Mouse (Mus musculus) small intestine, adult 2 months (tissue): ENCODE data around the gene Gm20219.
"Not testable (repeated sequence)": the region's sequence is repeated elsewhere in the genome, so short reads cannot be mapped to it uniquely, and the experiment has no call there.

Experiments used
- CTCF ChIP-seq: fragments of 200-500 bp; IDR thresholded peaks from 2 replicates; pipeline ENCODE4 v1.5.1; 2012; ENCODE audit warnings: low read depth, mild to moderate bottlenecking, control low read depth, inconsistent platforms, low read length, moderate library complexity, mixed read lengths; ENCODE audit not compliant: insufficient replicate concordance, insufficient read length; ENCODE audit errors: extremely low read depth
- POLR2A ChIP-seq: fragments of 200-500 bp; IDR thresholded peaks from 2 replicates; pipeline ENCODE4 v1.6.1; 2012; ENCODE audit warnings: low read depth, mild to moderate bottlenecking, control low read depth, inconsistent platforms, low read length, moderate library complexity

GRCm38 (mm10) chr17:56501635-56502400 lies 52.4 kb downstream of the Gm20219 start:
- not testable (repeated sequence) for TF ChIP-seq CTCF, POLR2A
